Mouse (Mus musculus) urinary bladder, postnatal 36 days (tissue): Measurements from ENCODE around the gene Trio.
A peak's percentile ranks its signal among the peaks of the same experiment; 100 is the strongest.

Experiments
- DNase-seq, 2 experiments: peaks; one replicate each; pipeline ENCODE4 v3.0.0; 2022; ENCODE audit warnings: low spot score in 2 of 2, mixed read lengths in 1 of 2

The Trio gene

GRCm38 (mm10) chr15:27991892-27992593 is 33.6 kb downstream of the Trio start:
- no peak for DNase-seq

GRCm38 (mm10) chr15:27991066-27991701 is 34.5 kb downstream of the Trio start:
- no peak for DNase-seq

GRCm38 (mm10) chr15:27987979-27988378 is 37.7 kb downstream of the Trio start:
- DNase-seq, result no peak

- DNase-seq, result no peak
Observed at GRCm38 (mm10) chr15:27984881-27985280, 40.8 kb downstream of the Trio start.

- no peak for DNase-seq
Observed at GRCm38 (mm10) chr15:27981764-27982500, 43.7 kb downstream of the Trio start.

- no peak for DNase-seq
Observed at GRCm38 (mm10) chr15:27981258-27981657, 44.4 kb downstream of the Trio start.

- no peak for DNase-seq
Observed at GRCm38 (mm10) chr15:27980436-27980835, 45.2 kb downstream of the Trio start.

- no peak for DNase-seq
Observed at GRCm38 (mm10) chr15:27976950-27977349, 48.7 kb downstream of the Trio start.

GRCm38 (mm10) chr15:27976366-27976765 is 49.3 kb downstream of the Trio start:
- no peak for DNase-seq

- DNase-seq, result no peak
Observed at GRCm38 (mm10) chr15:27974637-27975036, 51.0 kb downstream of the Trio start.

- peak in 1 of 2 experiments; percentile 37 for DNase-seq
Observed at GRCm38 (mm10) chr15:27968183-27968582, 57.5 kb downstream of the Trio start.

- DNase-seq, result no peak
Observed at GRCm38 (mm10) chr15:27967128-27967876, 58.3 kb downstream of the Trio start.

- DNase-seq, result no peak
Observed at GRCm38 (mm10) chr15:27964877-27965276, 60.8 kb downstream of the Trio start.

- no peak for DNase-seq
Observed at GRCm38 (mm10) chr15:27963506-27963905, 62.1 kb downstream of the Trio start.

- no peak for DNase-seq
Observed at GRCm38 (mm10) chr15:27960642-27961041, 65.0 kb downstream of the Trio start.

- DNase-seq, result no peak
Observed at GRCm38 (mm10) chr15:27957867-27958266, 67.8 kb downstream of the Trio start.

- DNase-seq, result no peak
Observed at GRCm38 (mm10) chr15:27955614-27956013, 70.0 kb downstream of the Trio start.

- DNase-seq, result no peak
Observed at GRCm38 (mm10) chr15:27954356-27954755, 71.3 kb downstream of the Trio start.

GRCm38 (mm10) chr15:27953570-27953969 is 72.1 kb downstream of the Trio start:
- DNase-seq, result no peak

GRCm38 (mm10) chr15:27951195-27951594 is 74.5 kb downstream of the Trio start:
- DNase-seq, result no peak

GRCm38 (mm10) chr15:27949196-27949595 is 76.5 kb downstream of the Trio start:
- DNase-seq, result no peak

GRCm38 (mm10) chr15:27947880-27948279 is 77.8 kb downstream of the Trio start:
- DNase-seq, result no peak
